Mouse (Mus musculus) yolk sac, embryonic 10.5 days (tissue): ENCODE measurements around the gene Irak3.

Experiments used
- DNase-seq: peaks from one replicate; pipeline ENCODE4 v3.0.0-alpha.2; 2017; ENCODE audit warnings: low spot score

The Irak3 gene

GRCm38 (mm10) chr10:120095716-120096115 is 106.2 kb downstream of the Irak3 start:
- no peak for DNase-seq

DNA sequence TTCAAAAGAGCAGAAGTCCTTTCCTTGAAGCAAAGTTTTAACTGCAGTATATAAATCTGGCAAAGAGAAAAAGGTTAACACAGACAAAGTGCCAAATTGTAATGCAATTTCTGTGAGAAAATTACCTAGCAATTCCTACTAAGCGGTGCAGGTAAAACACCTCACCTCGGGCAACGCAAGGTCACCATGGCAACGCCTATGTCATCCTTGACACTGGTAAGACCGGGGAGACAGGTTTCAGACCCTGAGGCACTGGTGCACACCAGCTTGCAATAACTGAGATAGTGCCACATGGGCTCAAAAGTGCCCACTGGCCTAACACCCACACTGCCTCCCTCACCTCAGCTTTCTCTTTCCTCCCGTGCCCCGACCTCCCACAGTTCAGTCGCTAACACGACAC is 106.8 kb downstream of the Irak3 start:
- no peak for DNase-seq

GRCm38 (mm10) chr10:120092548-120092947 is 109.4 kb downstream of the Irak3 start:
- no peak for DNase-seq
